Mouse (Mus musculus) CD4-positive, CD25-positive, alpha-beta regulatory T cell, adult 9 weeks (primary cell): ENCODE data around the gene Ece2. TPM values are rescaled to one million over a fixed set of nuclear protein-coding genes. Genes with fewer than 3 reads are reported as not detected.

Source experiments
- polyA plus RNA-seq: library from polyadenylated mRNA; unstranded; fragments of 100-300 nt; shearing (Covaris generic); gene quantifications from one replicate; pipeline ENCODE4 v1.2.1, GENCODE M21; 2017

Gene Ece2
- not detected for polyA plus RNA-seq

GRCm38 (mm10) chr16:20629731-20630634 lies at the start of gene Ece2:
Gene Ece2, plus strand, starts transcription at chr16:20629828.

GRCm38 (mm10) chr16:20589366-20589938 lies 40.2 kb upstream of the Ece2 start, which contains the start of gene Vwa5b2:
Gene Vwa5b2, plus strand, starts transcription at chr16:20589471.

GRCm38 (mm10) chr16:20611357-20612227 lies 18.0 kb upstream of the Ece2 start, which contains the start of the genes Eef1akmt4, Gm49333 and Alg3:
Gene Eef1akmt4, plus strand, starts transcription at chr16:20611593.
Gene Gm49333, plus strand, starts transcription at chr16:20611610.
Gene Alg3, minus strand, starts transcription at chr16:20611735.

DNA sequence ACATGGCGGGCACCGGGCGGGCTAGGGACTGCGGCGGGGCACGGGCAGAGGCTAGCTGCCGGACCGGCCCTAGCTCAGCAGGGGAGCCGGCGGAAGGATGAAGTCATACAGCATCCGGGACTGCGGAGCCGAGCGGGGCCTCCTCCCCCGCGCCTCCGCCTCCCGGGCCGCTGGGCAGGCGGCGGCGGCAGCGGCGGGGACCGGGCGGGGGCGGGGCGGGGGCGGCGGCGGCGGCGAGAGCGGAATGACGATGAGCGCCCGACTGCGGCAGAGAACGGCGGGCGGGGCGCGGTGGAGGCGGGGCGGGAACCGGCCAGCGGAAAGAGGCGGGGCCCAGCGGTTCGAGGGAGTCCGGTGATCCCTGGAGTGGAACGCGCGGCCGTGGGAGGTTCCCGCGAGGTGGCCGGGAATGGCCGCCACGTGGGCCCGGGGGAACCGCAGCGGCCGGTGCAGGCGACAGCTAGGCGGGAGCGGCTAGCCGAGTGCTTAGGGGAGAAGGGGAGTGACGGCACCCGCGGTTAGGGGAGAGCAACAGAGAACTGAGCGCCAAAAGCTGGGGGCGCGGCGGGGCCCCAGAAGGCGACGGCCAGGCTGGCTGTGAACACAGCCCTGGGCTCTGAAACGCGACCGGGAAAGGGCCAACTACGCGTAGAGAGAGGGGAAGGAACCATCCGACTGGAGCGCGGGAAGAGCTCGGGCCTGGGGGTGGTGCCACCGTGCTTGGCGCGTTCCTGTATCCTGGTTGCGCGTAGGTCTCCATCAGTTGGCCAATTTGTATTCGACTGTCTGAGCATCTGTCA lies 8.2 kb upstream of the Ece2 start, which contains the start of gene Camk2n2:
Gene Camk2n2, minus strand, starts transcription at position 97 of the 800 bp plus-strand sequence.

DNA sequence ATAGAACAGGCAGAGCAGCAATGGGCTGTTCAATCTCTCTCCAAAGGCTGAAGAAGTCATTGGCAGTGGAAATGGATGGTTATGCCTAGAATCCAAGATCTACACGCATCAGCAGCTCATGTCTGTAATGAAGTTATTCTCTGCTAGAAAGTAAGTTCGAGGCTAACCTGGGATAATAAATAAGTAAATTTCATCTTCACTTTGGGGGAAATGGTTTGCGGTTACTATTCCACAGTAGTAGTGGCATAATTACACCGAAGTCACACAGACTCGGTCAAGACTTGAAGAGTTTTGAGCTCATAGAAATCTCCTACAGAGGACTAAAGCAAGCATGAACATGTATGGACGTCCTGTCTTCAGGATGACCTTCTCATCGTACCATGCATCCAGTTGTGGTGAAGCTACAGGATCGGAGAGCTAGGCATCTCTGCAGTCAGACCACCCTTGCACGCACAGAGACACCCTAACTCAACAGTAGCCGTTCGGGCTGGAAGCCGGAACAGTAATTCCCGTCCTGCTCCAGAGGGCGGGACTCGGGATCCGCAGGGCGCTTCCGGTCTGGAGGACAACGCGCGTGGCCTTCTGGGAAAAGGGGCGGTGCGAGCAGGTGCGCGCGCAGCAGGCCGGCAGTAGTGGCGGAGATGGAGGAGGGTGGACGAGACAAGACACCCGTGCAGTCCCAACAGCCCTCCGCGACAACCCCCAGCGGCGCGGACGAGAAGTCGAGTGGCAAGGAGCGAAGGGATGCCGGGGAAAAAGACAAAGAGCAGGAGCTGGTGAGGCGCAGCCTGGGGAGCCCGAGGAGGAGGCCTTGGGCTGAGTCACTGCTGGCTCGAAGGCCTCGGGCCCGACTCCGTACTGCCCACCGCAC lies 21.7 kb downstream of the Ece2 start, which contains the start of gene Psmd2:
Gene Psmd2, plus strand, starts transcription at position 577 of the 871 bp plus-strand sequence.

GRCm38 (mm10) chr16:20668013-20668412 lies 38.4 kb downstream of the Ece2 start, which contains the start of gene Eif4g1:
Gene Eif4g1, plus strand, starts transcription at chr16:20668313.

GRCm38 (mm10) chr16:20693111-20693701 lies 63.6 kb downstream of the Ece2 start, which contains the start of gene Fam131a:
Gene Fam131a, plus strand, starts transcription at chr16:20693241.

Other genes starting within 250 kb of the Ece2 start
- 39.9 TPM for gene Abcc5, start 203.4 kb upstream of the Ece2 start, polyA plus RNA-seq
- gene Eif2b5, start 131.0 kb upstream of the Ece2 start, polyA plus RNA-seq = 15.3 TPM
- 5.9 TPM for gene Dvl3, start 112.8 kb upstream of the Ece2 start, polyA plus RNA-seq
- 486 TPM for gene Ap2m1, start 94.3 kb upstream of the Ece2 start, polyA plus RNA-seq
- 121 TPM for gene Abcf3, start 81.3 kb upstream of the Ece2 start, polyA plus RNA-seq
- 0.29 TPM for gene Vwa5b2, start 40.4 kb upstream of the Ece2 start, polyA plus RNA-seq
- gene Eef1akmt4, start 18.2 kb upstream of the Ece2 start, polyA plus RNA-seq = 27.3 TPM
- gene Gm49333, start 18.2 kb upstream of the Ece2 start, polyA plus RNA-seq = not detected
- gene Alg3, start 18.1 kb upstream of the Ece2 start, polyA plus RNA-seq = 49.3 TPM
- not detected for gene Camk2n2, start 8.5 kb upstream of the Ece2 start, polyA plus RNA-seq
- 280 TPM for gene Psmd2, start 21.8 kb downstream of the Ece2 start, polyA plus RNA-seq
- gene Eif4g1, start 38.5 kb downstream of the Ece2 start, polyA plus RNA-seq = 141 TPM
- 2.4 TPM for gene Fam131a, start 63.4 kb downstream of the Ece2 start, polyA plus RNA-seq
- gene Polr2h, start 87.8 kb downstream of the Ece2 start, polyA plus RNA-seq = 86.1 TPM
- gene Clcn2, start 87.9 kb downstream of the Ece2 start, polyA plus RNA-seq = 1.1 TPM
- gene Chrd, start 103.3 kb downstream of the Ece2 start, polyA plus RNA-seq = not detected
- not detected for gene Thpo, start 104.7 kb downstream of the Ece2 start, polyA plus RNA-seq